Mouse (Mus musculus) thymus, adult 2 months (tissue): ENCODE results near the gene Arid1a.

ENCODE experiments used
- CTCF ChIP-seq: fragments of 200-500 bp; IDR thresholded peaks from 2 replicates; pipeline ENCODE4 v1.5.1; 2012; ENCODE audit warnings: mild to moderate bottlenecking, control low read depth, low read length, moderate library complexity, borderline replicate concordance; ENCODE audit not compliant: control insufficient read depth, poor library complexity, insufficient read depth; ENCODE audit errors: extremely low read depth
- POLR2A ChIP-seq: fragments of 200-500 bp; IDR thresholded peaks from 2 replicates; pipeline ENCODE4 v1.6.1; 2012; ENCODE audit warnings: mild to moderate bottlenecking, low read length, control low read depth, moderate library complexity; ENCODE audit not compliant: control insufficient read depth, poor library complexity, insufficient read depth; ENCODE audit errors: extremely low read depth

DNA sequence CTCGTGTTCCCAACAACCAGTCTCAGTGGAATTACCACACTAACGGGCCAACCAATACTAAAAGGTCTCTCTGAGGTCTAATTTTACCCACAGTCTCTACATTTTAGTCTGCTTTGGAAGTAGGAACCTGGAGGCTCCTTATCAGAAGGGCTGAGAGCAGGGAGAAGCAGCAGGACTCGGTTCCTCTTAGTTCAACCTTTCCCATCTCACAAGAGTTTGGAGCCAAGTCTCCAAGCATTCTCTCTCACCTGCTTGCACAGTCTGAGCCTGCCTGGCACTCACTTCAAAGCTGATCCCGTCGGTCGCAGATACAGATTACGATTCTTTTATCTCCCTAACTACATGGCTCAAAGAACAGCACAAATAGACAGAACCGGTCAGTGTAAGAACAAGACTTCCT is 93.6 kb downstream of the Arid1a start:
- TF ChIP-seq CTCF: no peak
- TF ChIP-seq POLR2A: no peak
